Mouse (Mus musculus) heart, postnatal 0 days (tissue): ENCODE data around the gene Arhgap15. TPM values are rescaled to one million over a fixed set of nuclear protein-coding genes. Genes with fewer than 3 reads are reported as not detected.

Source experiments
- ATAC-seq: fragments of 200-750 bp; cut with Nextera tagmentation; 2 replicates; pipeline ENCODE4 v1.8.0; 2017; ENCODE audit warnings: low read depth, moderate number of reproducible peaks, moderate library complexity; ENCODE audit not compliant: insufficient read depth
- DNase-seq: peaks from one replicate; pipeline ENCODE4 v3.0.0-alpha.2; 2016; ENCODE audit warnings: low spot score
- H3K27ac ChIP-seq: fragments of 300-500 bp; sonication (generic); 2 replicates; pipeline ENCODE4 v1.5.1; 2014; ENCODE audit warnings: low read depth, mild to moderate bottlenecking
- H3K27me3 ChIP-seq: fragments of 300-500 bp; sonication (generic); 2 replicates; pipeline ENCODE4 v1.6.1; 2014; ENCODE audit warnings: low read length, mixed read lengths; ENCODE audit not compliant: control insufficient read depth, insufficient read depth
- H3K36me3 ChIP-seq: fragments of 300-500 bp; sonication (generic); replicated peaks from 2 replicates; pipeline ENCODE4 v1.6.1; 2014; ENCODE audit warnings: low read length, mixed read lengths; ENCODE audit not compliant: control insufficient read depth, insufficient read depth
- H3K4me1 ChIP-seq: fragments of 300-500 bp; sonication (generic); 2 replicates; pipeline ENCODE4 v1.6.1; 2014; ENCODE audit warnings: antibody characterized with exemption; ENCODE audit not compliant: control insufficient read depth, insufficient read depth
- H3K4me2 ChIP-seq: fragments of 300-500 bp; sonication (generic); 2 replicates; pipeline ENCODE4 v1.6.1; 2014; ENCODE audit warnings: low read depth, mild to moderate bottlenecking, low read length, moderate library complexity
- H3K4me3 ChIP-seq: fragments of 300-500 bp; sonication (generic); 2 replicates; pipeline ENCODE4 v1.5.1; 2014; ENCODE audit warnings: low read depth, low read length
- H3K9ac ChIP-seq: fragments of 300-500 bp; sonication (generic); replicated peaks from 2 replicates; pipeline ENCODE4 v1.6.1; 2014; ENCODE audit warnings: low read depth, low read length, mixed read lengths
- H3K9me3 ChIP-seq: fragments of 300-500 bp; sonication (generic); replicated peaks from 2 replicates; pipeline ENCODE4 v1.6.1; 2016; ENCODE audit warnings: low read length; ENCODE audit not compliant: control insufficient read depth
- CTCF ChIP-seq: IDR thresholded peaks from 2 replicates; pipeline ENCODE4 v1.5.1; 2016; ENCODE audit warnings: antibody characterized with exemption, control low read depth, low read depth
- EP300 ChIP-seq: IDR thresholded peaks from 2 replicates; pipeline ENCODE4 v1.6.1; 2016; ENCODE audit warnings: antibody characterized with exemption, low read depth
- WGBS: fragments of 180-500 bp; shearing (Covaris S2); extraction: QIAGEN DNeasy Blood & Tissue Kit; methylation state at CpG from one replicate; pipeline ENCODE4 v1.1.7; 2014; 5-methylcytosine and 5-hydroxymethylcytosine counted together
- polyA plus RNA-seq: library from polyadenylated mRNA; unstranded; fragments of >200 nt; fragmentation: Nextera tagmentation; extraction: Ambion mirVana; gene quantifications from 2 replicates; pipeline ENCODE4 v1.2.1, GENCODE M21; 2015
- total RNA-seq: library from RNA; depleted of rRNA; stranded (reverse); fragments of >200 nt; gene quantifications from 2 replicates; pipeline ENCODE4 v1.2.3, GENCODE M21; 2014; ENCODE audit warnings: low replicate concordance

Gene Arhgap15
- total and polyA plus RNA-seq, 2 experiments from 2014 or later: 0.46 to 1.7 TPM

GRCm38 (mm10) chr2:44384541-44384940 lies 635.9 kb downstream of the Arhgap15 start:
- H3K27ac ChIP-seq: no peak overlapping the region
- no peak overlapping the region for H3K4me3 ChIP-seq
- ATAC-seq (no peak), DNase-seq (no peak)
- no peak overlapping the region for H3K9ac ChIP-seq
- no peaks in the 10 kb centered on the region for H3K4me1 ChIP-seq
- no peak overlapping the region for H3K4me2 ChIP-seq
- 77% methylated on average over 6 of the region's 6 CpGs for WGBS
- no peak for TF ChIP-seq CTCF
- no peak for TF ChIP-seq EP300
- no peaks in the 10 kb centered on the region for H3K27me3 ChIP-seq
- H3K9me3 ChIP-seq: no peaks in the 10 kb centered on the region
- no peaks in the 10 kb centered on the region for H3K36me3 ChIP-seq

- Histone ChIP-seq H3K9ac (no peak overlapping the region), H3K4me3 (no peak overlapping the region), H3K36me3 (no peaks in the 10 kb centered on the region), H3K4me2 (no peak overlapping the region), H3K4me1 (no peaks in the 10 kb centered on the region), H3K9me3 (no peaks in the 10 kb centered on the region), H3K27me3 (no peaks in the 10 kb centered on the region), H3K27ac (no peak overlapping the region)
- no peak for DNase-seq
- 86% methylated on average over 4 of the region's 4 CpGs for WGBS
- TF ChIP-seq CTCF (no peak), EP300 (no peak)
- no peak for ATAC-seq
These were observed 640.9 kb downstream of the Arhgap15 start for GRCm38 (mm10) chr2:44389556-44389955.

DNA sequence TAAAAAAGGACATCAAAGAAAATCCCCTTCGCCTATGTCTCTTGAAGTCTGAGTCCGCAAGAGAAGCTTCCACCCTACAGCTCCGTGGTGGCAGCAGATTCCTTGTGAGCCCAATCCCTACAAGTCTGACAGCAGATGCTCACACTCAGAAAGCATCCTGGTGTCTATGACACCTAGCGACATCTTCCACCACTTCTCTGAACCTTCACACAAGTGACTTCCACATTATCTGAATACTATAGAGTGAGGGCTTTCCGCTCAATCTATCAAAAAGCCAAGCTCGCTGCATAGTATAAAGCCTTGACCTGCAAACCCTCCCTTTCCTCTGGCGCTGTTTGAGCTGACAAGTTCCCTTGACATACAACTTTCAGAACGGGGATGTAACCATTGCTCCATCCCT lies 645.2 kb downstream of the Arhgap15 start:
- no peak overlapping the region for H3K4me2 ChIP-seq
- WGBS: 74% methylated on average over 8 of the region's 8 CpGs
- no peaks in the 10 kb centered on the region for H3K36me3 ChIP-seq
- no peaks in the 10 kb centered on the region for H3K4me1 ChIP-seq
- TF ChIP-seq CTCF (no peak), EP300 (no peak)
- DNase-seq (no peak), ATAC-seq (no peak)
- H3K27ac ChIP-seq: no peak overlapping the region
- H3K4me3 ChIP-seq: no peak overlapping the region
- no peaks in the 10 kb centered on the region for H3K9me3 ChIP-seq
- no peak overlapping the region for H3K9ac ChIP-seq
- no peaks in the 10 kb centered on the region for H3K27me3 ChIP-seq

- no peak for TF ChIP-seq CTCF
- no peak for TF ChIP-seq EP300
- Histone ChIP-seq H3K9me3 (no peaks in the 10 kb centered on the region), H3K4me2 (no peak overlapping the region), H3K27me3 (no peaks in the 10 kb centered on the region), H3K4me1 (no peaks in the 10 kb centered on the region), H3K9ac (no peak overlapping the region), H3K4me3 (no peak overlapping the region), H3K36me3 (no peaks in the 10 kb centered on the region), H3K27ac (no peak overlapping the region)
- DNase-seq (no peak), ATAC-seq (no peak)
- WGBS: 61% methylated on average over 6 of the region's 6 CpGs
These were observed 646.4 kb downstream of the Arhgap15 start for GRCm38 (mm10) chr2:44394956-44395501.

- Histone ChIP-seq H3K4me3 (no peak overlapping the region), H3K27ac (no peak overlapping the region), H3K9me3 (no peaks in the 10 kb centered on the region), H3K4me2 (no peak overlapping the region), H3K36me3 (no peaks in the 10 kb centered on the region), H3K9ac (no peak overlapping the region), H3K4me1 (no peaks in the 10 kb centered on the region), H3K27me3 (no peaks in the 10 kb centered on the region)
- DNase-seq (no peak), ATAC-seq (no peak)
- WGBS: 77% methylated on average over 2 of the region's 2 CpGs
- TF ChIP-seq EP300: no peak
- TF ChIP-seq CTCF: no peak
These were observed 647.0 kb downstream of the Arhgap15 start for GRCm38 (mm10) chr2:44395577-44395976.

DNA sequence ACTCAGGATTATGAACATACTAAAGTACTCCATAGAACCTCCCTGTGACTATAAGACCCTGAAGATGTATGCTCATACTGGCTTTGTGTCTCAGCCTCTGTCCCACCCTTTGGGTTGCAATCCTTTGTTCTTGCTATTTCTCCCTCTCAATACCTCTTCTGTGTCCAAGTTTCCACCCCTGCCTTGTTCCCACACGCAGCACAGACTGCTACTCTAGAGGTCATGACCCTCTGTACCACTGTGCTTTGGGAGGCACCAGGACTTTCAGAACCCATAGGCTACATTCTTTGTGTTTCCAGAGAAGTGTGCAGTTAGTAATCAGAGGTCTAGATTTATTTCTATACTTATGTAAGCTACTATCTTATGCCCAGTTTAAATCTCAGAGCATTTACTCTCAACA lies 648.6 kb downstream of the Arhgap15 start:
- 60% methylated on average over 1 of the region's 1 CpGs for WGBS
- Histone ChIP-seq H3K27ac (no peak overlapping the region), H3K4me2 (no peak overlapping the region), H3K9ac (no peak overlapping the region), H3K9me3 (no peaks in the 10 kb centered on the region), H3K4me3 (no peak overlapping the region), H3K36me3 (no peaks in the 10 kb centered on the region), H3K4me1 (no peaks in the 10 kb centered on the region), H3K27me3 (no peaks in the 10 kb centered on the region)
- TF ChIP-seq EP300 (no peak), CTCF (no peak)
- DNase-seq (no peak), ATAC-seq (no peak)
